Comparison of ENCODE assay signal across 14 mouse cellular contexts in the genomic region with DNA sequence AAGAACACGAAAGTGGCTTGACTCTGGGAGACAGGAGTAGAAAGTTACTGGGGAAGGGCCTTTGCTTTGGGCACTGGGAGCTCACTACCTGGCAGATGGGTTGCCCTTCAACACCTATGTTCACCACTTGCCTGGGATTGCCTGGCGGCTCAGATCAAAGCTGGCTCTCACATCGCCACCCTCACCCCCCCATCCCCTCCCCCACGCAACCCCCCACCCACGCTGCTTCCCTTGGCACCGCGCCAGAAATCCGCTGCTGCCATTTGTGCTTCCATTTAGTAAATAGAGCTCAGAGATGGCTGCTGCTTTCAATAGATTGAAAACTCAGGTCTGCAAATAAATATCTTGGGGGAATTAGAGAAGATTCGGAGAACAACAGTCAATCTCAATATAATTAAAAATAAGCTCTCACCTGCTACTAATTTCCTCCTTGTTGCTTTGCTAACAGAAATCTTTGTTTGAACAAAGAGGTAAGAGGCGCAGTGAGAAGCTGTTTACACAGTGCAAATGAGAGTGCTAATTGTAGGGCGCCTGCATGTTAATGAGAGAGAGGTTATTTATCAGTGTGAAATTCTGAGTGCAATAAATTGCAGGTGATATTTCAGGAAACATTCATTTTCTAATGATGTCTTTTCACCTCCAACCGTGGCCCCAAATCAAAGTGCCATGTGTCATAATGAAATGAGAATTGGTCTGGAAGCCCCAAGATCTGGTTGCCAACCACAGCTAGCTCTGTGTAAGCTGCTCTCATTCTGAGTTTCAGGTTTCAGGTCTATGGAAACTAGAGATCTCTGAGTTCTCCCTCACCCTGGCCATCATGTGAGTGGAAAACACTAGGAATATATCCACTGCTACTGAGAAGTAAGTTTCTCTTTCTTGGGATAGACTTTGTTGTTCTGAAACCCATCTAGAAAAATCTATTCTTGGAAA.
DNase-seq lines count a peak whose midpoint lies in the region; ATAC-seq and TF ChIP-seq lines count a peak whose summit lies in the region.
"Had no signal": no experiment of that assay in that cellular context is flagged by ENCODE, and none has a peak within 500 bp of the region (broad histone marks: within the 10 kb centered on the region; RNA-seq: fewer than 3 reads in every experiment).

No protein-coding gene starts in this region.

- no peak for TF ChIP-seq CTCF in midbrain, postnatal 0 days (IDR thresholded peaks at IDR 0.05)

- DNase-seq in cerebellum, postnatal 25 days, result peak; percentile 12 to 21
- DNase-seq in cerebellum, adult 8-10 months, result no peak
- DNase-seq in midbrain, embryonic 10.5 days (ENCODE audit: low spot score), result no peak
- DNase-seq in midbrain, postnatal 0 days (ENCODE audit: low spot score), result peak; percentile 47
- no peak for DNase-seq in frontal cortex, adult 2 months (ENCODE audit: extremely low spot score in 1 of 2, low spot score in 1 of 2)
- no peak for DNase-seq in frontal cortex, postnatal 36 days (ENCODE audit: low spot score in 2 of 2)
- DNase-seq: lung, postnatal 10 days had no signal

- no peak overlapping the region for H3K9ac ChIP-seq in midbrain, embryonic 13.5 days (replicated peaks)
- no peak overlapping the region for H3K9ac ChIP-seq in forebrain, embryonic 16.5 days (replicated peaks; ENCODE audit: low read depth, low read length)
- H3K9ac ChIP-seq in midbrain, postnatal 0 days (replicated peaks; ENCODE audit: low read length, poor library complexity, severe bottlenecking), result no peak overlapping the region
- H3K9ac ChIP-seq: heart, embryonic 12.5 days; limb, embryonic 15.5 days had no signal

- H3K36me3 ChIP-seq in midbrain, embryonic 13.5 days, result no peaks in the 10 kb centered on the region
- no peaks in the 10 kb centered on the region for H3K36me3 ChIP-seq in midbrain, embryonic 10.5 days
- no peaks in the 10 kb centered on the region for H3K36me3 ChIP-seq in forebrain, embryonic 16.5 days (ENCODE audit: control insufficient read depth, insufficient read depth)
- no peaks in the 10 kb centered on the region for H3K36me3 ChIP-seq in midbrain, postnatal 0 days (ENCODE audit: insufficient read depth, low read length)
- H3K36me3 ChIP-seq: G1E; heart, embryonic 12.5 days; limb, embryonic 15.5 days had no signal

- no peaks in the 10 kb centered on the region for H3K27me3 ChIP-seq in midbrain, embryonic 13.5 days
- no peaks in the 10 kb centered on the region for H3K27me3 ChIP-seq in midbrain, embryonic 10.5 days (ENCODE audit: low read depth, poor library complexity, severe bottlenecking)
- H3K27me3 ChIP-seq in forebrain, embryonic 16.5 days (replicated peaks; ENCODE audit: control insufficient read depth, insufficient read depth, low read length), result no peaks in the 10 kb centered on the region
- no peaks in the 10 kb centered on the region for H3K27me3 ChIP-seq in midbrain, postnatal 0 days (ENCODE audit: insufficient read depth, low read length)
- H3K27me3 ChIP-seq: heart, embryonic 12.5 days; limb, embryonic 15.5 days had no signal

- peak; percentile 71 for ATAC-seq in midbrain, embryonic 13.5 days
- peak; percentile 74 for ATAC-seq in forebrain, embryonic 16.5 days
- no peak for ATAC-seq in midbrain, postnatal 0 days (ENCODE audit: low FRiP score)
- ATAC-seq: activated CD4-positive, CD25-positive, alpha-beta regulatory T cell, adult 4 months; intestine, embryonic 16.5 days had no signal

- no peaks in the 10 kb centered on the region for H3K9me3 ChIP-seq in midbrain, embryonic 13.5 days
- H3K9me3 ChIP-seq in midbrain, embryonic 10.5 days (replicated peaks), result no peaks in the 10 kb centered on the region; the same call in 1 of the 2 replicates
- peaks cover 2% of the 10 kb centered on the region; the same call in 1 of the 2 replicates for H3K9me3 ChIP-seq in forebrain, embryonic 16.5 days (ENCODE audit: control insufficient read depth, low read length)
- H3K9me3 ChIP-seq in midbrain, postnatal 0 days (ENCODE audit: low read length), result no peaks in the 10 kb centered on the region
- H3K9me3 ChIP-seq: G1E; limb, embryonic 15.5 days had no signal

- 53% methylated on average over 12 of the region's 12 CpGs for WGBS in midbrain, embryonic 13.5 days
- WGBS in midbrain, embryonic 10.5 days, result 69% methylated on average over 12 of the region's 12 CpGs
- WGBS in forebrain, embryonic 16.5 days, result 24% methylated on average over 12 of the region's 12 CpGs
- whole genome bisulfite sequencing in midbrain, postnatal 0 days, result 67% methylated on average over 12 of the region's 12 CpGs

- 0 out of 2 replicates have a peak, but pooled peaks cover 2% of the 10 kb centered on the region for H3K4me1 ChIP-seq in midbrain, embryonic 13.5 days (replicated peaks)
- no peaks in the 10 kb centered on the region for H3K4me1 ChIP-seq in midbrain, embryonic 10.5 days
- peaks cover 11% of the 10 kb centered on the region for H3K4me1 ChIP-seq in forebrain, embryonic 16.5 days (replicated peaks; ENCODE audit: control insufficient read depth, insufficient read depth, low read length)
- no peaks in the 10 kb centered on the region for H3K4me1 ChIP-seq in midbrain, postnatal 0 days (ENCODE audit: insufficient read depth, low read length)
- H3K4me1 ChIP-seq: heart, embryonic 12.5 days; limb, embryonic 15.5 days had no signal

- no peak overlapping the region for H3K4me2 ChIP-seq in midbrain, embryonic 13.5 days (replicated peaks)
- peak overlapping the region; percentile 25 for H3K4me2 ChIP-seq in forebrain, embryonic 16.5 days (ENCODE audit: low read length)
- no peak overlapping the region for H3K4me2 ChIP-seq in midbrain, postnatal 0 days (ENCODE audit: low read depth, low read length, poor library complexity, severe bottlenecking)
- H3K4me2 ChIP-seq: heart, embryonic 12.5 days; limb, embryonic 15.5 days had no signal

- H3K27ac ChIP-seq in midbrain, embryonic 13.5 days, result peak overlapping the region; percentile 12; the same call in 1 of the 2 replicates
- no peak overlapping the region for H3K27ac ChIP-seq in midbrain, embryonic 10.5 days (replicated peaks)
- peak overlapping the region; percentile 81 for H3K27ac ChIP-seq in forebrain, embryonic 16.5 days (ENCODE audit: low read length)
- no peak overlapping the region for H3K27ac ChIP-seq in midbrain, postnatal 0 days (ENCODE audit: low read depth, low read length)
- H3K27ac ChIP-seq: limb, embryonic 15.5 days had no signal

- H3K4me3 ChIP-seq in midbrain, embryonic 13.5 days (replicated peaks), result no peak overlapping the region
- H3K4me3 ChIP-seq in midbrain, embryonic 10.5 days, result no peak overlapping the region
- H3K4me3 ChIP-seq in forebrain, embryonic 16.5 days (replicated peaks; ENCODE audit: low read length), result no peak overlapping the region
- no peak overlapping the region for H3K4me3 ChIP-seq in midbrain, postnatal 0 days (ENCODE audit: low read depth, low read length)
- H3K4me3 ChIP-seq: heart, embryonic 12.5 days; limb, embryonic 15.5 days had no signal

Comparison
In these comparisons a context has a peak if more than half of its experiments do, and no peak if none do; other contexts are left out.
1. DNase-seq: peak in cerebellum, postnatal 25 days (2 of 2) and midbrain, postnatal 0 days (single experiment); none in cerebellum, adult 8-10 months (single experiment), midbrain, embryonic 10.5 days (single experiment), frontal cortex, adult 2 months (0 of 2) and frontal cortex, postnatal 36 days (0 of 2).
2. H3K27ac ChIP-seq: peak in midbrain, embryonic 13.5 days (single experiment) and forebrain, embryonic 16.5 days (single experiment); none in midbrain, embryonic 10.5 days (single experiment) and midbrain, postnatal 0 days (single experiment).